Mouse (Mus musculus): ENCODE data around the gene Scn9a. TPM values are rescaled to one million over a fixed set of nuclear protein-coding genes. Genes with fewer than 3 reads are reported as not detected.

Gene Scn9a
- polyA plus RNA-seq (2012; ENCODE audit: insufficient read depth, insufficient read length, missing spikeins), result not detected in 2 replicates

DNA sequence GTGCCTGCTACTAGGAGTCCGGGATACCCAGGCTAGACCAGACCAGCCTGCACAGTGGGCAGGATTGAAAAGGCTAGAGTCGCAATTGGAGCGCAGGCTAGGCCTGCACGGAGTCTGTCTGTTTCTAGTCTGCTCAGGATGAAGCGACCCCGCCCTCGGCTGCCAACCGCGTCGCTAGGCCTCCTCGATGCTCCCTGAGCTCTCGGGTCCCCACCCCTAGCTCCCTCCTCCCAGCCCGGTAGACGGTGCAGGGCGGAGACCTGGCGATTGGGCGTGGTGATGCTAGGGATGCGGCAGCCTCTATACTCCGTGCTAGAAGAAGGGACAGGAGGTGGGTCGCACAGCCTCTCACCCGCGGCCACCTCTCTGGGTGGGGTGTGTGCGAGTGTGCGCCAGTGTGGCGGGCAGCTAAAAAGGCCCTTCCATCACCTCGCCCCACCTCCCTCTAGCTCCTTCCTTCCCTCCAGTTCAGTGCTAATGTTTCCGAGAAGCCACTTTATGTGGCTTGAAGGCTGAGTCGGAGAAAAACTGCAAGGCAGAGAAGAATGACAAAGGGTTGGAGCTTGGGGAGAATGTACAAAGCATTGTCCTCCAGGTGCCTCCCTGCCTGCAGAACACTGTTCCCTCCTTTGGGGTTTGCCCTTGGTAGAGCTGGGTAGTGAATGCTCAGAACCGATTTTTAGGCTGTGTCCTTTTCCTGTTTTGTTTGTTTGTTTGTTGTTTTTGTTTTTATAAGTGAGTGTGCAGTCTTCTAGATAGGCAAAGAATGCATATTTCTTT lies at the start of gene Scn9a:
Gene Scn9a (minus strand): TSS at position 383 of the 780 bp plus-strand sequence.
- H3K4me3 ChIP-seq (ENCODE audit: insufficient read depth, low read length), result no peak within 1 kb of the TSS
- TF ChIP-seq CTCF (IDR thresholded peaks at IDR 0.05; ENCODE audit: low read depth, low read length) (no peak), POLR2A (IDR thresholded peaks at IDR 0.05; ENCODE audit: borderline replicate concordance, low read depth, low read length) (no peak)
- no peak within 1 kb of the TSS for H3K27ac ChIP-seq (ENCODE audit: insufficient read depth, low read depth, low read length)
- no peaks in the 10 kb centered on the region for H3K4me1 ChIP-seq (ENCODE audit: control insufficient read depth, insufficient read depth, low read length)

DNA sequence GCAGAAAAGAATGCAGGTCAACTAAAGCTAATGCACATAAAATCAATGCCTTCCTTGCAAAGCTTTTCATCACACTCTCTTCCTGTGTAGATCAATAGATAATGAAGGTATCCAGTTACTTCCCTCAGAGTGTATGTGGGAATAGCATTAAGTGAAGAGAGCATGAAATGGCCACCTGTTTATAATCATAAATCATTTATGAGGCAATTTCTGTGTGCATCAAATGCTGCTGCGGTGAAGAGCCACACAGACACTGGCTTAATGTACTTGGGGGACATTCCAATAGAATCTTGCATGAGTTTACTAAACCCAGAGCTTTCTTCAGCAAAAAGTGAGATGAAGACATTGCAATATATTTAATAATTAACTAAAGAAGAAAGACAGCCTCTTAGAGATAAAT lies 27.2 kb upstream of the Scn9a start:
- H3K4me1 ChIP-seq (ENCODE audit: control insufficient read depth, insufficient read depth, low read length), result no peaks in the 10 kb centered on the region
- no peak for TF ChIP-seq CTCF (IDR thresholded peaks at IDR 0.05; ENCODE audit: low read depth, low read length)
- TF ChIP-seq POLR2A (IDR thresholded peaks at IDR 0.05; ENCODE audit: borderline replicate concordance, low read depth, low read length), result no peak
- no peak overlapping the region for H3K4me3 ChIP-seq (ENCODE audit: insufficient read depth, low read length)
- no peak overlapping the region for H3K27ac ChIP-seq (ENCODE audit: insufficient read depth, low read depth, low read length)

DNA sequence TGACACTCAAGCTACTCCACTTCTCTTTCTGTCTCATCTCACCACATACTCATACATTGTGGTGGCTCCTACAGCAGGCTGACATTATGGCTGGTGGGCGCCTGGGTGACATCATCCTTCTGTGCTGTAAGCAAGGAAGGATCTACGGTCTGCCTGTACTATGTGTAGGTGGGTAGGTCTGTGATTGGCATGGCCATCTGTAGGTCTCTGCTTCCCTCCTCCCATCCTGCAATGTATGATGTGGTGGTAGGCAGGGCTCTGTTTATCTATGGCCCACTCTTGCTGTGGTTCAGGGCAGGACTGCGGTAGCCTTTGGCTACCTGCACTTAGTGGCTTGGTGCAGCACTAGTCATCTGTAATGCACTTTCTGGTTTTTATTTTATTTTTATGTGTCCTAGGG lies 21.7 kb upstream of the Scn9a start:
- TF ChIP-seq POLR2A (IDR thresholded peaks at IDR 0.05; ENCODE audit: borderline replicate concordance, low read depth, low read length), result no peak
- no peak for TF ChIP-seq CTCF (IDR thresholded peaks at IDR 0.05; ENCODE audit: low read depth, low read length)
- Histone ChIP-seq H3K4me1 (ENCODE audit: control insufficient read depth, insufficient read depth, low read length) (no peaks in the 10 kb centered on the region), H3K4me3 (ENCODE audit: insufficient read depth, low read length) (no peak overlapping the region), H3K27ac (ENCODE audit: insufficient read depth, low read depth, low read length) (no peak overlapping the region)

DNA sequence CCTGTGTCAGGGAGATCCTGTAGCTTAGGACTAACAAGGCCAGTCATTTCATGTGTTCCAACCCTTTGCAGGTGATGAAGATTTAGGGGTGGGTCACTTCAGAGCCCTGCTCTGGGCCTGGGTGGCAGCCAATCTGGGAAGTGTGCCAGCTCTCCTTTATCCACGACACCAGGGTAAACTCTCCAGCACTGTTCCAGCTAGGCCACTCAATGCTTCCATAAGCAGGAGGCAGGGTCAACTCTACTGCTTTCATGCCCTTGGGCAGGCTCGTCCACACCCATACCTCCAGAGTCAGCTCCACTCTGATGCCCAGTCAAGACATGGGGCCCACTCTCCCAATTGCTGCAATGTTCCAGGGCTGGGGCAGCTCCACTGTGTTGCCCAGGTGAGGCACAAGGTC lies 20.7 kb upstream of the Scn9a start:
- H3K4me3 ChIP-seq (ENCODE audit: insufficient read depth, low read length), result no peak overlapping the region
- H3K4me1 ChIP-seq (ENCODE audit: control insufficient read depth, insufficient read depth, low read length), result no peaks in the 10 kb centered on the region
- no peak for TF ChIP-seq POLR2A (IDR thresholded peaks at IDR 0.05; ENCODE audit: borderline replicate concordance, low read depth, low read length)
- no peak for TF ChIP-seq CTCF (IDR thresholded peaks at IDR 0.05; ENCODE audit: low read depth, low read length)
- H3K27ac ChIP-seq (ENCODE audit: insufficient read depth, low read depth, low read length), result no peak overlapping the region

DNA sequence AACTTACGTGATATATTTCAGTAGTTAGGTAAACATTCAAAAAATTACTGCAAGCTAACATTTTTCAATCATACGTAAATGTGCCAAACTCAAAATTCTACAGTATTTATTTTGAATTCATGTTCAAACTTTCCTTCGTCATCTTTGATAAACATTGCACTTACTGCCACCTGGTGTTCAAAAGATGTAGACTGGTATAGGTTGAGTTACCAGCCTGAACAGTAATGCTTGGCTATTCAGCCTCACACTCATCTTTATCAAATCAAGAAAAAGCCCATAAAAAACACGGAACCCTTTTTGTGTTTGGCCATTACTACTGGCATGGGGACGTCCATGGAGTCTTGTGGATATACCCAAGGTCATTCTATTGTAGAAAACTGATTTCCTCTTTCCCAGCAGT lies 9.6 kb upstream of the Scn9a start:
- Histone ChIP-seq H3K4me1 (ENCODE audit: control insufficient read depth, insufficient read depth, low read length) (no peaks in the 10 kb centered on the region), H3K27ac (ENCODE audit: insufficient read depth, low read depth, low read length) (no peak overlapping the region), H3K4me3 (ENCODE audit: insufficient read depth, low read length) (no peak overlapping the region)
- TF ChIP-seq CTCF (IDR thresholded peaks at IDR 0.05; ENCODE audit: low read depth, low read length), result no peak
- no peak for TF ChIP-seq POLR2A (IDR thresholded peaks at IDR 0.05; ENCODE audit: borderline replicate concordance, low read depth, low read length)

DNA sequence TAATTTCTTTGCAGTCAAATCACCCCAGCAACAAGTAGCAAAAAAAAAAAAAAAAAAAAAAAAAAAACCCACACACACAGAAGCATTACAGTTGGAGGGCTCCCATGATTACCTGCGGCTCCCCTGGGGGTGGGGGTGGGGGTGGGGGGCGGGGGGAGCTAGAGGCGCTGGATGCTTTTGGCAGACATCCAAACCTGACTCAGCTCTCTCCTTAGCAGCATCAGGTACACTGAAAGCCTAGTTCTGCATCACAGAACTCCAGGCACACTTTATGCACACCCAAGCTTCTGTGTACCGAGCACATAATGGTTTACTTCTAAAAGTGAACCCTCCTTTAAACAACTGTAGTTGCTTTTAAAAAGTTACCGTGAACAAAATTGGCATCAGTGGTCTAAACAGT lies 2.0 kb downstream of the Scn9a start:
- Histone ChIP-seq H3K4me3 (ENCODE audit: insufficient read depth, low read length) (no peak overlapping the region), H3K4me1 (ENCODE audit: control insufficient read depth, insufficient read depth, low read length) (no peaks in the 10 kb centered on the region), H3K27ac (ENCODE audit: insufficient read depth, low read depth, low read length) (no peak overlapping the region)
- TF ChIP-seq CTCF (IDR thresholded peaks at IDR 0.05; ENCODE audit: low read depth, low read length), result no peak
- no peak for TF ChIP-seq POLR2A (IDR thresholded peaks at IDR 0.05; ENCODE audit: borderline replicate concordance, low read depth, low read length)

DNA sequence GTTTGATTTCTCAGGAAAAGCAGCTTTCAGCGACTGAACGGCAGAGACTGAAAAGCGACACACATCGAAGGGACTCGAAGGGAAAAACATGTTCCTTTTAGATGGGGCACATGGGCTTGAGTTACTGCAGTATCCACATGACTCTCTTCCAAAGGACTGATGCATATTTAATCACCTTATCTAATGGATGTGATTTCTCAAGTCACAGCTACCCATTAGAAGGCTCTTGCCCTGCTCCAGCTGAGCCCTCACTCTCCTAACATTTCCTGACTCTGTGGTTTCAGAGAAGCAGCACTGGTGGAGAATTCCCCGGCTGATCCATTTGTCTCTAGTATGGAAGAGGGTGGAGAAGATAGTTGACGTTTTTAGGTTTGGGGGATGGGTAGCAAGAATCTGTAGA lies 23.7 kb downstream of the Scn9a start:
- Histone ChIP-seq H3K4me1 (ENCODE audit: control insufficient read depth, insufficient read depth, low read length) (no peaks in the 10 kb centered on the region), H3K27ac (ENCODE audit: insufficient read depth, low read depth, low read length) (no peak overlapping the region), H3K4me3 (ENCODE audit: insufficient read depth, low read length) (no peak overlapping the region)
- TF ChIP-seq POLR2A (IDR thresholded peaks at IDR 0.05; ENCODE audit: borderline replicate concordance, low read depth, low read length) (no peak), CTCF (IDR thresholded peaks at IDR 0.05; ENCODE audit: low read depth, low read length) (no peak)

DNA sequence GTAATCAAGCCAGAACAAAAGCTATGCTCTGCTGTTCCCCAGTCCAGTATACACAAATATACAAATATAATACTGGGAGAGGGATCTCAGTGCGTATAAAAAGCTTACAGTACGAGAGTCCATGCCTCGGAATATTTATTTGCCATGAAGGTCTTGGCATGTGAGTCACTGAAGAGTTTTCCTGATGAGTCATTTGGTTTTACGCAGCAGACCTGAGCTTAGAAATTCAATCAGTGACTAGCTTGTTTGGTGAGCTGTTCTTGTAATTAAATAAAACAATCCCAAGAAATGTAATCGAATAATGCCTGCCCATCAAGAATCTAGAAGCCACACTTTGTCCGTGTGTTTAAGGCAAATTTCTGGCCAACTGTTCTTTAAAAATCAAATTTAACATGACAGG lies 37.4 kb downstream of the Scn9a start:
- TF ChIP-seq POLR2A (IDR thresholded peaks at IDR 0.05; ENCODE audit: borderline replicate concordance, low read depth, low read length), result no peak
- TF ChIP-seq CTCF (IDR thresholded peaks at IDR 0.05; ENCODE audit: low read depth, low read length), result no peak

DNA sequence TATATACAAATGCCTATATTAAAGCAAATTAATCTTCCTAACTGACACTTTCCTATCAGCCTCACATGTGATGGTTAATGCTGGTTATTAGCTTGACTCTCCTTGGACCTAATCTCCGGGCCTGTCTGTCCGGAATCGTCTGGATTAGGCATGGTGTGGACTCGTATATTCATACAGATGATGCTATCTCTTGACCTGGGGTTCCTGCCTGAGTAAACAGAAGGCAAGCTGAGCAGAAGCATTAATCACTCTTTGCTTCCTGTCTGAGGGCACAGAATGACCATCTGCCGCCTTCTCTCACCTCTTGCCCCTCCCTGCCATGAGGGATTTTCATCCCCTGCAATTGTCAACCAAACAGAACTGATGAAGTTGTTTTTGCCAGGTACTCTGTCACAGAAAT lies 38.6 kb downstream of the Scn9a start:
- TF ChIP-seq CTCF (IDR thresholded peaks at IDR 0.05; ENCODE audit: low read depth, low read length) (no peak), POLR2A (IDR thresholded peaks at IDR 0.05; ENCODE audit: borderline replicate concordance, low read depth, low read length) (no peak)
- Histone ChIP-seq H3K4me3 (ENCODE audit: insufficient read depth, low read length) (no peak overlapping the region), H3K27ac (ENCODE audit: insufficient read depth, low read depth, low read length) (no peak overlapping the region), H3K4me1 (ENCODE audit: control insufficient read depth, insufficient read depth, low read length) (no peaks in the 10 kb centered on the region)

More for the DNA sequence above, 37.4 kb downstream of the Scn9a start:
- Histone ChIP-seq H3K4me3 (ENCODE audit: insufficient read depth, low read length) (no peak overlapping the region), H3K4me1 (ENCODE audit: control insufficient read depth, insufficient read depth, low read length) (no peaks in the 10 kb centered on the region), H3K27ac (ENCODE audit: insufficient read depth, low read depth, low read length) (no peak overlapping the region)

DNA sequence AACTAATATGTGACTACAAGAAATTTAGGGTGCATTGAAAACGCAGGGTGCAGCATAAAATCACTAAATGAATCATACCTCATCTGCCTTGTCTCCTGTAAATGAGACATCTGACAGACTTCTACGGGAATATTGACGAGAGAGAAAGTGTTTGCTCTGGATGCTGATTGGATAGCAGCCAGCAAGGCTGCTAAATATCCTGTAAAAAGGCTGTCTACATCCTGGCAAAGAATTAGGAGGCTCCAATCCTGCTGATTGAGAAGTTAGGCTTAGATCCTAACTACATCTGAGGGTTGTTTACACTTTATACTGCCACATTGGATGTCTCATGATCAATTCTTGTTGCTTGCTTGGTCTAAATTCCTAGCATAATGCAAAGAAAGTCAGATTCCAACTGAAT lies 44.6 kb downstream of the Scn9a start:
- no peak overlapping the region for H3K4me3 ChIP-seq (ENCODE audit: insufficient read depth, low read length)
- no peaks in the 10 kb centered on the region for H3K4me1 ChIP-seq (ENCODE audit: control insufficient read depth, insufficient read depth, low read length)
- TF ChIP-seq CTCF (IDR thresholded peaks at IDR 0.05; ENCODE audit: low read depth, low read length) (no peak), POLR2A (IDR thresholded peaks at IDR 0.05; ENCODE audit: borderline replicate concordance, low read depth, low read length) (no peak)
- no peak overlapping the region for H3K27ac ChIP-seq (ENCODE audit: insufficient read depth, low read depth, low read length)
